Mouse (Mus musculus): ENCODE measurements around the gene Dlx2.

DNA sequence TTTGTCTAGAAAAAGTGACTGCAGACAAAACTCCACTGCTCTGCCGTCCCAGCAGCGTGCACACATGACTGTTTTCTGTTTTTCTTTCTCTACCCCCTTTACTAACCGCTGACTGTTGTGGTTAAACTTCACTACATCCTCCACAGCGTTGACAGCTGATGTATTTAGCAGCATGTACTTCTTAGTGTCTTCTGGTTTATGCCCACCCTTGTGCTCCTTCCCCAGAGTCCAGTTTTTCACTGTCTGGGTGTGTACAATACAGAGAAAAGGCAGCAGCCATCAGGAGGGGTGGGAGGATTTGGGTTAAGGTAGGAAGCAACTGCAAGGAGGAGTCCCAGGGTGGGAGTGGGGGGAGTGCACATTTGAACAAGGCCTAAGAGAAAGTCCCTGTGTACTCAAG is 23.7 kb downstream of the Dlx2 start:
- TF ChIP-seq GATA1 (IDR thresholded peaks at IDR 0.05; ENCODE audit: low read length) = no peak
- TF ChIP-seq TAL1 (IDR thresholded peaks at IDR 0.05; ENCODE audit: low read length) = no peak
